Mouse (Mus musculus): ENCODE data around the gene Itprip.

- TF ChIP-seq GATA1 (IDR thresholded peaks at IDR 0.05; ENCODE audit: low read length) (no peak), TAL1 (IDR thresholded peaks at IDR 0.05; ENCODE audit: low read length) (no peak)
Observed at GRCm38 (mm10) chr19:47902316-47903201, 16.5 kb downstream of the Itprip start.
